Mouse (Mus musculus): ENCODE measurements at regions not wholly inside any gene's neighbourhood (a gene's known extent, or its start where the extent isn't known, plus 50 kb on each side); places are given as distances from the start of the nearest gene placed in this dataset.

- H3K36me3 ChIP-seq (ENCODE audit: control insufficient read depth, insufficient read depth, low read length), result no peaks in the 10 kb centered on the region
- ATAC-seq (ENCODE audit: low read depth) (peak; percentile 82), DNase-seq (ENCODE audit: low spot score) (peak; percentile 93)
- H3K27ac ChIP-seq (replicated peaks; ENCODE audit: low read depth, low read length), result peak overlapping the region; percentile 59; the same call in 1 of the 2 replicates
- no peak overlapping the region for H3K9ac ChIP-seq (ENCODE audit: low read depth, low read length)
- H3K9me3 ChIP-seq (ENCODE audit: control insufficient read depth, low read length), result no peaks in the 10 kb centered on the region
- peaks cover 30% of the 10 kb centered on the region for H3K4me1 ChIP-seq (ENCODE audit: control insufficient read depth, insufficient read depth, low read length)
- H3K4me3 ChIP-seq (ENCODE audit: low read depth, low read length), result no peak overlapping the region
- 28% methylated on average over 7 of the region's 7 CpGs for WGBS
- no peak overlapping the region for H3K4me2 ChIP-seq (ENCODE audit: low read depth, low read length)
- H3K27me3 ChIP-seq (replicated peaks; ENCODE audit: control insufficient read depth, insufficient read depth, low read length), result no peaks in the 10 kb centered on the region
Measured at GRCm38 (mm10) chr7:136379319-136379718, 515.1 kb upstream of the Mgmt start.

DNA sequence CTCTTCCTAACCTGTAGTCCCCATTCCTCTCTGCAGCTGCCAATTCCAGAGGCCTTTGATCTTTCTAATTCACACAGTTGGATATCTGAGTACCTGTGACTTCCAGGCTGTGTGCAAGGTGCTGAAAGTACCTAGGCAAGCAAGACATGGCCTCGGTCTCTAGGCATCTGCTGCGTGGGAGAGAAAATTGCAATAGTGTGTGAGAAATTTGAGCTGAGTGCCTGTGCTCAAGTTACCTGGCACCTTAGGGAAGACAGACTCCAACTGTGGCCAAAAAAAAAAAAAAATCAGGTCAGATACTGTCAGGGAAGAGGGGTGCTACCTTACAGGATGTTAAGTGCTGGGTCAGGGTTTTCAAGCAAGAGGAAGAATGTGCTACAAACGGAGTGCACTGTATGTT, 514.7 kb upstream of the Mgmt start:
- Histone ChIP-seq H3K4me2 (ENCODE audit: low read depth, low read length) (no peak overlapping the region), H3K9me3 (ENCODE audit: control insufficient read depth, low read length) (no peaks in the 10 kb centered on the region), H3K4me1 (ENCODE audit: control insufficient read depth, insufficient read depth, low read length) (peaks cover 30% of the 10 kb centered on the region), H3K36me3 (ENCODE audit: control insufficient read depth, insufficient read depth, low read length) (no peaks in the 10 kb centered on the region), H3K9ac (ENCODE audit: low read depth, low read length) (no peak overlapping the region), H3K27ac (replicated peaks; ENCODE audit: low read depth, low read length) (no peak overlapping the region; the same call in 1 of the 2 replicates), H3K4me3 (ENCODE audit: low read depth, low read length) (no peak overlapping the region), H3K27me3 (replicated peaks; ENCODE audit: control insufficient read depth, insufficient read depth, low read length) (no peaks in the 10 kb centered on the region)
- DNase-seq (ENCODE audit: low spot score) (peak; percentile 56), ATAC-seq (ENCODE audit: low read depth) (peak; percentile 62; the same call in 1 of the 2 replicates)
- 41% methylated on average over 3 of the region's 3 CpGs for WGBS

GRCm38 (mm10) chr7:136383296-136383695, 511.1 kb upstream of the Mgmt start:
- WGBS, result 73% methylated on average over 2 of the region's 2 CpGs
- no peak overlapping the region for H3K4me2 ChIP-seq (ENCODE audit: low read depth, low read length)
- ATAC-seq (ENCODE audit: low read depth) (no peak), DNase-seq (ENCODE audit: low spot score) (no peak)
- H3K36me3 ChIP-seq (ENCODE audit: control insufficient read depth, insufficient read depth, low read length), result no peaks in the 10 kb centered on the region
- H3K4me1 ChIP-seq (ENCODE audit: control insufficient read depth, insufficient read depth, low read length), result peaks cover 20% of the 10 kb centered on the region
- no peaks in the 10 kb centered on the region for H3K27me3 ChIP-seq (replicated peaks; ENCODE audit: control insufficient read depth, insufficient read depth, low read length)
- H3K9ac ChIP-seq (ENCODE audit: low read depth, low read length), result no peak overlapping the region
- H3K4me3 ChIP-seq (ENCODE audit: low read depth, low read length), result no peak overlapping the region
- H3K27ac ChIP-seq (replicated peaks; ENCODE audit: low read depth, low read length), result no peak overlapping the region
- H3K9me3 ChIP-seq (ENCODE audit: control insufficient read depth, low read length), result 0 out of 2 replicates have a peak, but pooled peaks cover 4% of the 10 kb centered on the region

GRCm38 (mm10) chr7:136387736-136388135, 506.7 kb upstream of the Mgmt start:
- no peak overlapping the region for H3K4me3 ChIP-seq (ENCODE audit: low read depth, low read length)
- no peak overlapping the region for H3K4me2 ChIP-seq (ENCODE audit: low read depth, low read length)
- H3K9me3 ChIP-seq (ENCODE audit: control insufficient read depth, low read length), result 0 out of 2 replicates have a peak, but pooled peaks cover 4% of the 10 kb centered on the region
- 90% methylated on average over 4 of the region's 4 CpGs for WGBS
- H3K36me3 ChIP-seq (ENCODE audit: control insufficient read depth, insufficient read depth, low read length), result no peaks in the 10 kb centered on the region
- no peak overlapping the region for H3K27ac ChIP-seq (replicated peaks; ENCODE audit: low read depth, low read length)
- ATAC-seq (ENCODE audit: low read depth) (no peak), DNase-seq (ENCODE audit: low spot score) (no peak)
- H3K4me1 ChIP-seq (ENCODE audit: control insufficient read depth, insufficient read depth, low read length), result no peaks in the 10 kb centered on the region
- no peaks in the 10 kb centered on the region for H3K27me3 ChIP-seq (replicated peaks; ENCODE audit: control insufficient read depth, insufficient read depth, low read length)
- H3K9ac ChIP-seq (ENCODE audit: low read depth, low read length), result no peak overlapping the region

DNA sequence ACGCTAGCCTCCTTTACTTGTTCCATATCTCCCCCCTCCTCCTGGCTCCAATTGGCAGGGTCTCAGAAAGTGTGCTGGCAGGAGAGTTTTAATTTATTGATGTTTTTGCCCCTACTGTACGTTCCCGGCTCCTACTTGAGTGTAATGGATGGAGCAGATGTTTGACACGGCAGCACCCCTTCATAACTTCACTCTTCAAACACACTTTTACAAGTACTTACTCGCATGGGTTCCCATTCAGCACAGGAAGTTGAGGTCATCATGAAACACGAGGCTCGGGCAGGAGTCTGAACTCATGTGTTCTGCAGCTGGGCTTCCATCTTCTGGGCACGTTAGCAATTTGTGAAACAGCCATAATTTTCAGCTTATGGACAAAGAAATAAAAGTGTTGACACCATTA, 504.3 kb upstream of the Mgmt start:
- 28% methylated on average over 8 of the region's 8 CpGs for WGBS
- H3K36me3 ChIP-seq (ENCODE audit: control insufficient read depth, insufficient read depth, low read length), result no peaks in the 10 kb centered on the region
- H3K4me3 ChIP-seq (ENCODE audit: low read depth, low read length), result no peak overlapping the region
- H3K9me3 ChIP-seq (ENCODE audit: control insufficient read depth, low read length), result 0 out of 2 replicates have a peak, but pooled peaks cover 4% of the 10 kb centered on the region
- no peaks in the 10 kb centered on the region for H3K27me3 ChIP-seq (replicated peaks; ENCODE audit: control insufficient read depth, insufficient read depth, low read length)
- peak; percentile 69 for DNase-seq (ENCODE audit: low spot score)
- H3K27ac ChIP-seq (replicated peaks; ENCODE audit: low read depth, low read length), result no peak overlapping the region
- no peak overlapping the region for H3K9ac ChIP-seq (ENCODE audit: low read depth, low read length)
- no peaks in the 10 kb centered on the region for H3K4me1 ChIP-seq (ENCODE audit: control insufficient read depth, insufficient read depth, low read length)
- ATAC-seq (ENCODE audit: low read depth), result no peak
- no peak overlapping the region for H3K4me2 ChIP-seq (ENCODE audit: low read depth, low read length)

GRCm38 (mm10) chr7:136393454-136393853, 501.0 kb upstream of the Mgmt start:
- Histone ChIP-seq H3K9me3 (ENCODE audit: control insufficient read depth, low read length) (no peaks in the 10 kb centered on the region), H3K27me3 (replicated peaks; ENCODE audit: control insufficient read depth, insufficient read depth, low read length) (no peaks in the 10 kb centered on the region), H3K9ac (ENCODE audit: low read depth, low read length) (no peak overlapping the region), H3K4me1 (ENCODE audit: control insufficient read depth, insufficient read depth, low read length) (0 out of 2 replicates have a peak, but pooled peaks cover 3% of the 10 kb centered on the region), H3K4me2 (ENCODE audit: low read depth, low read length) (no peak overlapping the region), H3K27ac (replicated peaks; ENCODE audit: low read depth, low read length) (no peak overlapping the region), H3K4me3 (ENCODE audit: low read depth, low read length) (no peak overlapping the region), H3K36me3 (ENCODE audit: control insufficient read depth, insufficient read depth, low read length) (no peaks in the 10 kb centered on the region)
- 82% methylated on average over 6 of the region's 6 CpGs for WGBS
- DNase-seq (ENCODE audit: low spot score), result no peak
- ATAC-seq (ENCODE audit: low read depth), result no peak

DNA sequence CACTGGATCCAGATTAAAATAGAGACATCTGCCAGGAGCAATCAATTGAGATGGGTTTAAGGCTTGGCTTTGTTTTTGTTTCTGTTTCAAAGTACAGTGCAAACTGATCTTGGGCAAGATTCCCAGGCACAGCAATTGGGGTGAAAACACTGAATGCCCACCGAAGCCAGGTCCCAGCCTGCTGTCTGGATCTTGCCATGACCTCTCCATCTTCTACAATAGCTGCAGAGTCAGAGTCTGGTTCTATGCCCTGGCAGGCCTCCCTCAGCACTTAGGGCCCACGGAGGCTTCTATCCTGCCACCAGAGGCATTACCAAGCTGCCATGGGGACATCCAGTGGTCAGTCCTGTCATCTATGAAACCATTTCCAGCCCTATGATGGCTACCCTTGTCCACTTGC, 498.6 kb upstream of the Mgmt start:
- DNase-seq (ENCODE audit: low spot score), result peak; percentile 59
- 47% methylated on average over 2 of the region's 2 CpGs for WGBS

GRCm38 (mm10) chr7:136397101-136397500, 497.3 kb upstream of the Mgmt start:
- Histone ChIP-seq H3K27me3 (replicated peaks; ENCODE audit: control insufficient read depth, insufficient read depth, low read length) (no peaks in the 10 kb centered on the region), H3K4me1 (ENCODE audit: control insufficient read depth, insufficient read depth, low read length) (0 out of 2 replicates have a peak, but pooled peaks cover 3% of the 10 kb centered on the region), H3K9ac (ENCODE audit: low read depth, low read length) (no peak overlapping the region), H3K36me3 (ENCODE audit: control insufficient read depth, insufficient read depth, low read length) (no peaks in the 10 kb centered on the region), H3K4me3 (ENCODE audit: low read depth, low read length) (no peak overlapping the region), H3K4me2 (ENCODE audit: low read depth, low read length) (no peak overlapping the region), H3K27ac (replicated peaks; ENCODE audit: low read depth, low read length) (no peak overlapping the region), H3K9me3 (ENCODE audit: control insufficient read depth, low read length) (no peaks in the 10 kb centered on the region)
- ATAC-seq (ENCODE audit: low read depth) (no peak), DNase-seq (ENCODE audit: low spot score) (no peak)
- WGBS, result 91% methylated on average over 4 of the region's 4 CpGs

More for the DNA sequence above, 498.6 kb upstream of the Mgmt start:
- H3K4me2 ChIP-seq (ENCODE audit: low read depth, low read length), result no peak overlapping the region
- H3K36me3 ChIP-seq (ENCODE audit: control insufficient read depth, insufficient read depth, low read length), result no peaks in the 10 kb centered on the region
- H3K27me3 ChIP-seq (replicated peaks; ENCODE audit: control insufficient read depth, insufficient read depth, low read length), result no peaks in the 10 kb centered on the region
- 0 out of 2 replicates have a peak, but pooled peaks cover 3% of the 10 kb centered on the region for H3K4me1 ChIP-seq (ENCODE audit: control insufficient read depth, insufficient read depth, low read length)
- no peak overlapping the region for H3K9ac ChIP-seq (ENCODE audit: low read depth, low read length)
- no peak for ATAC-seq (ENCODE audit: low read depth)
- H3K27ac ChIP-seq (replicated peaks; ENCODE audit: low read depth, low read length), result no peak overlapping the region
- H3K4me3 ChIP-seq (ENCODE audit: low read depth, low read length), result no peak overlapping the region
- H3K9me3 ChIP-seq (ENCODE audit: control insufficient read depth, low read length), result no peaks in the 10 kb centered on the region
